Mouse (Mus musculus) layer of hippocampus, adult 9-11 months (tissue): ENCODE data around the gene Neurog1.

Experiments used
- DNase-seq: peaks from one replicate; pipeline ENCODE4 v3.0.0; 2022

Gene Neurog1

GRCm38 (mm10) chr13:56209067-56209411 is 42.9 kb downstream of the Neurog1 start:
- DNase-seq = no peak

- no peak for DNase-seq
These were observed 43.5 kb downstream of the Neurog1 start for GRCm38 (mm10) chr13:56208225-56209066.
